Mouse (Mus musculus) brown adipose tissue, adult 24 weeks (tissue): ENCODE measurements around the gene Slc48a1. TPM values are rescaled to one million over a fixed set of nuclear protein-coding genes. Genes with fewer than 3 reads are reported as not detected.

Experiments used
- H3K27ac ChIP-seq: fragments of 200-500 bp; replicated peaks from 2 replicates; pipeline ENCODE4 v1.5.1; 2012; ENCODE audit warnings: low read depth, mild to moderate bottlenecking, low read length
- H3K4me1 ChIP-seq: fragments of 200-500 bp; 2 replicates; pipeline ENCODE4 v1.6.1; 2012; ENCODE audit warnings: low read length, mixed read lengths; ENCODE audit not compliant: control insufficient read depth, insufficient read depth, insufficient read length
- H3K4me3 ChIP-seq: fragments of 200-500 bp; 2 replicates; pipeline ENCODE4 v1.5.1; 2012; ENCODE audit warnings: low read depth, mild to moderate bottlenecking, low read length, moderate library complexity; ENCODE audit not compliant: insufficient read depth
- polyA plus RNA-seq: library from polyadenylated mRNA; stranded (reverse); fragments of >200 nt; gene quantifications from 2 replicates; pipeline ENCODE4 v1.2.4, GENCODE M21; 2012; ENCODE audit not compliant: missing spikeins, insufficient read depth, insufficient read length

Slc48a1 gene
- polyA plus RNA-seq, 1 experiment, result 79.9 TPM

DNA sequence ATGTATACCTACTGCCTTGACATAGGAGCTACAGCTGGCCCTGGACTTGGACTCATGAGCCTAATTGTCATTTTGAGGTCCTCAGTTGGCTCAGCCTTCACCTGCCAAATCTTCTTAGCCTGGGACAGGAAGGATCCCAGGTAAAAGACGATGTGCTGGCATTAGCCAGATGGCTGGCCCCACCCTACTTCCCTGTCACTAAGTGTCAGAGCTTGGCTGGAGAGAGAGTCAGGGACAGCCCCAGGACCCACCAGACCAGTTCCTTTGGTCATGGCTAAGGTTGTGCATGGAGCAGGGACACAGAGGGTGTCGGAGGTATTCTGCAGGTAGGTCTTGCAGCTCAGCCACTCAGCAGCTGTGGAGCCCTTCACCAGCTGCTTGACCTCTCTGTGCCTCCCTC is 13.8 kb upstream of the Slc48a1 start:
- Histone ChIP-seq H3K4me1 (peaks cover 2% of the 10 kb centered on the region; the same call in 1 of the 2 replicates), H3K4me3 (peak overlapping the region; percentile 93), H3K27ac (peak overlapping the region; percentile 100)

DNA sequence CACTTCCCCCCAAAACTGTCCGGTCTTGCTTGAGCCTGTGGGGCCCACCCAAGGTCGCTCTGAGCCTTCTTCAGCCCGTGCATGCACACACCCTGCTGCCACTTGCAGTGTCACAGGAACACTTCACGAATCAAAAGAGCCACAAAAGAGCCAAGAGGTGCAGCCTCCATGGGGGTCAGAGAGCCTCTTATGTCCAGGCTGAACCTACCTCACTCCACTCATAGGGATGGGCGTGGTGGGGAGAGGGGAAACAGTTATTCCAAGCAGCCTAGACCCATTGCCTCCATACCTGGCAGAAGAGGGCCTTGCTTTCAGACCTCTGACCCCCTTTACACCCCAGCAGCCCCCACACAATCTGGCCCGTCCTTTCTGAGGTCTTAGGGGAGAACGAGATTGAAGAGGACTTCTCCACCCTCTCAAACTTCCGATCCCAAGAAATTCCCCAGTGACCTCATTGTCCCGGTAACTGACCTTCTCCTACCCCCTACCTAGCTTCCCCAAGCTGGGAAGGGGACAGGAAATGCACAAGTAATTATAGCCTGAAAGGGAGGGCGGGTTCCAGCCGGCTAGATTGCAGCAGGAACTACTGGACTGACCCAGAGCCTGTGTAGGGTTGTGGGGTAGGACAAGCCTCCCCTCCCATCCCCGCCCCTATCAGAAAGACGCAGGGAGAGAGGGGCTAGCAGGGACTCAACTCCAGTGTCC is 13.1 kb upstream of the Slc48a1 start:
- peaks cover 2% of the 10 kb centered on the region; the same call in 1 of the 2 replicates for H3K4me1 ChIP-seq
- peak overlapping the region; percentile 100 for H3K27ac ChIP-seq
- peak overlapping the region; percentile 93 for H3K4me3 ChIP-seq

DNA sequence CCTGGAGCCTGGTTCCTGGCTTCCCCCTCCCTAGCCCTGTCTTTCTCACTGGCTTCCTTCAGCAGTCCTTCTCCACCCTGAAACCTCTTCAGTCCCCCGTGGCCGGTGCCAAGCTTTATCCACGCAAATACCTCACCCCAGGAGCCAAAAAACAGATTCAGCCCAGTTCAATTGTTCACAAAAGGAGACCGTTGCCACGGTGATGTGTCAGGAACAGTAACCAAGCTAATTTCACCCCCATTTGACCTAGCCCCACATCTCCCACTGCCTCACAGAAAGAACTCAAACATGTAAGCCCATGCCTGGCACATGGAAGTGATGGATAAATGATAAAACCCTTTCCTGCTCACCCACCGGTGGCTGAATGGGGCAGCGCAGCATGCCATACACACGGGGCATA is 12.1 kb upstream of the Slc48a1 start:
- peak overlapping the region; percentile 93 for H3K4me3 ChIP-seq
- peaks cover 4% of the 10 kb centered on the region; the same call in 1 of the 2 replicates for H3K4me1 ChIP-seq
- peak overlapping the region; percentile 100 for H3K27ac ChIP-seq

DNA sequence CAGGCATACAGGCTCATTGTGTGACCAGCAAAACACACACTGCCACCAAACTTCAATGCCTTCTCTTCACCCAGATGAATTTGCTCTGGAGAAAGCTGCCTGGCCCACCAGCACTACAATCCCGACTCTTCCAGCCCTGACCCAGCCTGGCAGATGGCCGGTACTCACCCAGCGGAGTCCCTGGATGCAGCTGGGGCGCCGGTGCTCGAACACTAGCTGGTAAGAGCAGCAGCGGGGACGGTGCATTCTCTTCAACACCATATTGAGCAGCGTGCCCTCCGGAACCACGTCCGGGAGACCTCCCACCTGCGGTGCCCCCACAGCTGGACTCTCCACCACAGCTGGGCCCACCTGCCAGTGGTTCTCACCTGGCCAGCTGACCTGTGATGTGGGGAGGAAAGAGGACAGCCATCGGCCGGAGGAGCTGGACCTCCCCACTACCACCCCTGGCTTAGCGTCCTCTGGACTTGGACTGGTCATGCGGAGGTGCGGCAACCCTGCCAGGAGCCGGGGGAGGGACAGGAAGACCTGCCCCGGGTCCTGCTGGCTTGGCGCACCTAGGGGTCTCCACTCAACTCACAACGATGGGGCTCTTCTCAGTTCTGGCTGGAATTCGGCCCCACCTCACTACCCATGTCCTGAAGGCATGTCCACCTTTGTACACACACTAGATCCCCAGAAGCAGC is 11.6 kb upstream of the Slc48a1 start:
- Histone ChIP-seq H3K27ac (peak overlapping the region; percentile 100), H3K4me3 (peak overlapping the region; percentile 93), H3K4me1 (peaks cover 6% of the 10 kb centered on the region; the same call in 1 of the 2 replicates)

DNA sequence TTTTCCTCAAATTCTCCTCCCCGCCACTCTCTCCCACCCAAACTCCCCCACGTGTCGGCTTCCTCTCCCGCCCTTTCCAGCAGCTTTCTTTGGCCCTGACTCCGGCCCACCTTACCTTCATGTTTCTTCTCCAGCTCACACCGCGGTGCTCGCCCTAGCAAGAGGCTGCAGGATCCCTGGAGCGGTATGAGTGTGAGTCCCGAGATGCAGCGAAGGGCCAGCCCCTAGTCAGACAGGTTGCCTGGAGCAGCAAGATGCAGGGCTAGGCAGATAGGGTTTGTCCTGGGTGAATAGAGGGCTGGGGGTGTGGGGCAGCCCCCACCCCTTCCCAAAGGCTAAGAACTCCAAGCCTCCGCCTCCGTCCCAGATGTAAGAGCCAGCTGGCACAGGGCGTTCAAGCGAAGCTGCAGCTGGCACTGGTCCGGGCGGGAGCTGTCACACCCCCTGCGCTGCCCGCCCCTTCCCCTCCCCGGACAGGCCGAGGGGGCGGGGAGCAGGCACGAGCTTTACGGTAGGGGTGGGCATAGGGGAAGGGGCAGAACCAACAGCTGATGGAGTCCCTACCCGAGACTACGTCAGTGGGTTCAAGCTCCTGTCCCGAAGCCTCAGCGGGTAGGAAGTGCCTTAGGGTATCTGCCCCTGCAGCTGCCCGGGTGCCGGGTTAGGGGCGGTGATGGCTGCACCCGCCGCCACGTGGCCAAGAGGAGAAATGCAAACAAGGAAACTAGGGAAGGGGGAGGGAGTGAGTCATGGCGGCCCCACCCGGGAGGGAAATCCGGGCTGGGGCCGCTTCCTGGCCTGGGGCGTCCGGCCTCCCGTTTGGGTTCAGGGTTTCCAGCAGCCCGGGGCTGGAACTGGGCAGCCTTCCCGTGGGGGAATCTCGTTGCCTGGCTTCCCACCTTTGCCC is 10.8 kb upstream of the Slc48a1 start, which contains the start of gene Rapgef3:
Rapgef3 (minus strand) TSS at position 693 of the 907 bp plus-strand sequence.
- Histone ChIP-seq H3K4me3 (peak within 1 kb of the TSS; percentile 93), H3K4me1 (peaks cover 9% of the 10 kb centered on the region), H3K27ac (peak within 1 kb of the TSS; percentile 100)

DNA sequence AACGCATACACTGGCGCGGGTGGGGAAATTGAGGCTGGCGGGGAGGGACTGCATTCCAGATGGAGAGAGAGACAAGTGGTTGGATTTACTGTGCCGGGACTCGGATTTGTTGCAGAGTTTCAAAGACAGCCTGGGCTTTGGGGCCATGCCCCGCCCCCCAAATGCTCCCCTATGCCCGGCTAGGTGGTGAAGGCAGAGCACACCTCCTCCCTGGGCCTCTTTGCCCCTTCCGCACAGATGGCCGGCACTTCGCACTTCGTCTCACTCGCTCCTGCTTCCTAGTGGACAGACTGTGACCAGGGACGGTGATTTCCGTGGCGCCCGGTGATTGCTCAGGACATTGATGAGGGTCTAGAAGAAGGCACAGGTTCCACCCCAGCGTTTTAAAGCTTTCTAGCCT is 10.1 kb upstream of the Slc48a1 start:
- Histone ChIP-seq H3K4me1 (peaks cover 16% of the 10 kb centered on the region), H3K27ac (peak overlapping the region; percentile 100), H3K4me3 (peak overlapping the region; percentile 93)

DNA sequence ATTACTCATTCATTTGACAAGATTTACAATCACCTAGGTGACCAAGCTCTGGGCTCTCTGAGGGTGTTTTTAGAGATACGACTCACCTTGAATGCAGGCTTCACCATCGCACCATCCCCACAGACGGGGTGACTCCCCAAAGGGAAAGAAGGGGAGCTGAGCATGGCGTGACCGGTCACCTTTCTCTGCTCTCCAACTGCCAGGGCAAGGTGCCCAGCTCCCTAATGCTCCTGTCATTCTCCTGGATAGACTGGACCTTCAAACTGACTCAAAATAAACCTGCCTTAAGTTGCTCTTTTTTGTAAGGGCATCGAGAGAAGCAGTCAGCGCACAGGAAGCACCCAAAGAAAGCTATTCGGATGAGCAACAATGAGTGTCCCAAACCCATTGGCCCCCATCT is 8.0 kb upstream of the Slc48a1 start:
- Histone ChIP-seq H3K27ac (no peak overlapping the region), H3K4me1 (peaks cover 25% of the 10 kb centered on the region), H3K4me3 (no peak overlapping the region)

DNA sequence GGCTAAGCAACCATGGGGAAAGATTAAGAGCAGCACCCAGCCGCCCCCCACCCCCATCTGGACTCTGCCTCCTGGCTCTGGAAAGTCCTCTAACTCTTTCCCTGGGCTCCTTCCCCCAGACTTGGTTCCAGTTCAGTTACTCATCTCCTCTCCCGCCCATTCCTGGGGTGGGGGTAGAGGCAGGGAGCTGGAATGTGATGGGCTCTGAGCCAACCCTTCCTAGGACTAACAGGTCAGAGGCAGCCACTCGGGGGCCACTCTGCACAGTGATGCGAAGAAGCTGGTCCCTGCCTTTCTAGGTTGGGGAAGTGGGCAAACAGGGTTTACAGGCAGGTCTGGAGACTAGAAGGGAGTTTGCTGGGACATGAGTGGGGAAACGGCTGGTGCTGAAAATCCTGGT is 5.2 kb upstream of the Slc48a1 start:
- peaks cover 30% of the 10 kb centered on the region for H3K4me1 ChIP-seq
- H3K27ac ChIP-seq, result peak overlapping the region; percentile 96
- 0 out of 2 replicates have a peak overlapping the region, but pooled peaks have one; percentile 5 for H3K4me3 ChIP-seq

DNA sequence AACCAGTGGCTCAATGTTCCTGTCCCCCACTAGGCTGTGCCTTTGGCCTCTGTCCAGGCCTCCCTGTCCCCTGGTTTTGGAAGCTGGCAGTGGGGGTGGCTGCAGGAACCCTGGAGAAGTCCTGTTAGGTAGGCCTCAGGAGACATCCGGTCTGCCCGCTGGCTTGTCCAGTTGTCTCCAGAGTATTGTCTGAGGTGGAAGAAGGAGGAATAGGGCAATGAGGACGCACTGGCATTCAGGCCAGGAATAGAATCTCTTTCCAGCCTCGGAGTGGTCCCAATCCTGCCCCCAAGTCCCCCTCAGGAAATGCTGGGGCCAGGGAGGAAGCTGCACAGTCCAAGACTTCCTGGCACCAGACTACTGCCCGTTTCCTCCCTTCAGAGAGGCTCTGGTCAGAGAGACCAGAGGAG is 4.4 kb upstream of the Slc48a1 start:
- peaks cover 35% of the 10 kb centered on the region for H3K4me1 ChIP-seq
- H3K4me3 ChIP-seq, result no peak overlapping the region
- H3K27ac ChIP-seq, result peak overlapping the region; percentile 96

DNA sequence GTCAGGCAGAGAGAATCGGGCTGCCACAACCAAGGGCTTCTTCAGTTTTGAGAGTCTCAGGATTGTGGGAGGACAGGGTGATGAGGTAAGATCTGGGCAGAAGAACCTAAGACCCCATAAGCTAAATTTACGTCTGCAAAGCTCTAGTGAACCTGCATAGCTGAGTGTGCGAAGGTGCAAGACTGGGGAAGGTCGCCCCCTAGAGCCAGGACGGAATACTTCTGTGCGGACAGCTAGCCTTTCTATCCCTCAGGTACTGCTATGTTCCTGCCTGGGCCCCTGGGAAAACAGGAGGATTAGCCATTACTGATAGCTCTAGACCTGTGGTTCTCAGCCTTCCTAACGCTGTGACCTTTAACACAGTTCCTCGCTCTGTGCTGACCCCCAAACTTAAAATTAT is 1.8 kb upstream of the Slc48a1 start:
- peaks cover 35% of the 10 kb centered on the region for H3K4me1 ChIP-seq
- H3K4me3 ChIP-seq, result no peak overlapping the region
- peak overlapping the region; percentile 42; the same call in 1 of the 2 replicates for H3K27ac ChIP-seq

DNA sequence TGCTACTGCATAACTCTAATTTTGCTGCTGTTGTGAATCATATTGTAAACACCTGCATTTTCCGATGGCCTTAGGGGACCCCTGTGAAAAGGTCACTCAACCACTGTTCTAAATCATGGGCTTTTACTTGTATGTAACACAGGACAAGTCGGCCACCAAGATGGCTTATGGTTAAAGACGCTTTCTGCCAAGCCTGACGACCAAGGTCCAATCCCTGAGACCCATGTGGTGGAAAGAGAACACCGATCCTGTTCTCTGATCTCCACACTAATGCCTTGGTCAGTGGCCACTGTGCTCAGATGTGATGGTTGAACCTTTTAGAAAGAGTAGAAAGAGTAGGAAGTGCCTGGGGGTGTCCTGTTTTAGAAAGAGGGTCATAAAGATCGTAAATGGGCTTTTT is 1.4 kb upstream of the Slc48a1 start:
- peak overlapping the region; percentile 42 for H3K27ac ChIP-seq
- H3K4me3 ChIP-seq, result no peak overlapping the region
- H3K4me1 ChIP-seq, result peaks cover 35% of the 10 kb centered on the region

DNA sequence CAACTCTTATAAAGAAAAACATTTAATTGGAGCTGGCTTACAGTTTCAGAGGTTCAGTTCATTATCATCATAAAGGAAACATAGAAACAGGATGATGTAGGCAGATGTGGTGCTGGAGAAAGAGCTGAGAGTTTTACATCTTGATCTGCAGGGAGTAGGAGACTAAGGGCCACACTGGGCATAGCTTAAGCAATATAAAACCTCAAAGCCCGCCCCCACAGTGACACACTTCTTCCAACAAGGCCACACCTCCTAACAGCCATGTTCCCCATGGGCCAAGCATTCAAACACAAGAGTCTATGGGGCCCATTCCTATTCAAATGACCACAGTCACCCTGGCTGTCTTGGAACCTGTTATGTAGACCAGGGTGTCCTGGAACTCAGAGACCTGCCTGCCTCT is 1.3 kb downstream of the Slc48a1 start:
- H3K4me3 ChIP-seq, result no peak overlapping the region
- peaks cover 22% of the 10 kb centered on the region for H3K4me1 ChIP-seq
- H3K27ac ChIP-seq, result no peak overlapping the region

DNA sequence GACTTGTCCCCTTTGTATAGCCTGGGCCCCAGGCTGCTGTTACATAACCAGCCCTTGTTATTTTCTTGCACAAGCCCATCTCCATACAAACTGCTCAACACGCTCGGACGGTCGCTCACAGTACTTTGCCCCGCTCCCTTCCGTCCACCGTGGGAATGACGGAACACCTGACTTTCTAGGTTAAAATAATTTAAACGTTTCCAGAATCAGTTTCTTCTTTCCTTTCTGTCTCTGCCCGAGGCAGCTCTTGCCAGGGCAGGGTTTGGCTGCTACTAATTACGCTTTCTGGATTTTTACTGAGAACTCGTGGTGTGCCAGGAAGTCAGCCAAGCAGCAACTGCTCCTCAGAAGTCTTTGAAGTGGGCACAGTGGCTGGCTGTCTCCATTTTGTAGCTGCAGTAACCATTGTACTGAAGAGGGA is 2.3 kb downstream of the Slc48a1 start:
- peak overlapping the region; percentile 84 for H3K27ac ChIP-seq
- no peak overlapping the region for H3K4me3 ChIP-seq
- peaks cover 25% of the 10 kb centered on the region for H3K4me1 ChIP-seq

DNA sequence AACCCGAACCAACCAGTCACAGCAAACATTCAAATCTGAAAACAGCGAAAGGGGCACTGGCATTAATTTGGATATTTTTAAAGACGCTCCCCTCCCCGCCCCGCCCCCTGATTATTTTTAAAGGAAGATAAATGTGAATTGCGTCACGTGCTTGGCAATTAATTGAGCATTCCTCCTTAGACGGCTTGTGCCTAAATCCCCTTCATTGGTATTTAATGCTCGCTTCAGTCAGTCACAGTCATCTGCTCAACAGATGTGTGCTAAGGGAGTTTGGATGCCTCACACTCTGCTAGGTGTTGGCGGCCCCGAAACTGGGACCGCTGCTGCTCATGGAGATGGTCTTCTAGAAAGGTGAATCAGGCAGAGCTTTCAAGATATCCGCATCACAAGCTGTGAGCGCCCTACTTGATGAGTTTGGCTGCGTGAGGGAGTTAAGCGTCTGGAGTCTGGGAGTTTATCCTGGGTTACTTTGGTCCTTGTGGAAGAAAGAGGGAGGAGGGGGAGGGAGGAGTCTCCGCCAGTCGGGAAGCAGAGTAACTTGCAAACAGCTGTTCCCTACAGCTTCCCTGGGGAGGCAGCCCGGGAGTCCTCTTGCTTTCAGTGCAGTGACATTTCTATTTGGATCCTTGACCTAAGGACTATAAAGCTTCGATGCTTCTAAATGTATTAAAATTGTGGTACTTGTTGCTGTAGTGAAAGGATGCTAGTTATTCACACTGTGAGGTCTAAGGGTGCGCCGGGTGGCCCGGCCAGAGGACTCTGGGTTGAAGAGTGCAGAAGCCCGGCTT is 3.8 kb downstream of the Slc48a1 start:
- H3K4me3 ChIP-seq, result peak overlapping the region; percentile 43
- peaks cover 36% of the 10 kb centered on the region for H3K4me1 ChIP-seq
- peak overlapping the region; percentile 69 for H3K27ac ChIP-seq
